Mouse (Mus musculus): ENCODE results near the gene Irf9. TPM values are rescaled to one million over a fixed set of nuclear protein-coding genes. Genes with fewer than 3 reads are reported as not detected.

Gene Irf9
- 12.9 and 16.7 TPM in 2 replicates for total RNA-seq (2021)
- long read RNA-seq, experiment 1, transcript Irf9-202 (9 exons, 2,459 nt) = major isoform, 8 of 14 reads
- long read RNA-seq, experiment 1, partial matches to known transcripts = 1 of 14 reads
- long read RNA-seq, experiment 1, other reads (novel, unspliced or antisense) = 5 of 14 reads
- long read RNA-seq, experiment 2, partial matches to known transcripts = 0 of 4 reads
- long read RNA-seq, experiment 2, other reads (novel, unspliced or antisense) = 1 of 4 reads

- no peak for DNase-seq
Observed at GRCm38 (mm10) chr14:55603271-55603632, at the start of gene Irf9. Gene Irf9 (plus strand): TSS chr14:55603571.

DNA sequence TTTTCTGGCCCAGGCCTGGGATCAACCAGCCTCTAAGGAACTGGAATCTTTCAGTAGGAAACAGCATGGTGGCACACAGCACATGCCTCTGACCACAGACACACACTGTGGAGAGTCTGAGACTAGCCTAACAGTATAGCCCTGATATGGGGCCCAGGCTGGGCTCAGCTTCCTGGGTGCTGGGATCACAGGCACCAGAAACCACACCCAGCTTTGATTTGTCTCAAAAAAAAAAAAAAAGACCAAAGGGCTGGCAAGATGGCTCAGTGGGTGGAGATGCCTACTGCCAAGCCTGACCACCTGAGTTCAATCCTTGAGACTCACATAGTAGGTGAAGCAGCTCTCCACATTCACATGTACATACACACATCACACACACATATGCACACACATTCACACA is 48.7 kb upstream of the Irf9 start:
- no peak for DNase-seq

- no peak for DNase-seq
Observed at GRCm38 (mm10) chr14:55555788-55556187, 47.6 kb upstream of the Irf9 start.

DNA sequence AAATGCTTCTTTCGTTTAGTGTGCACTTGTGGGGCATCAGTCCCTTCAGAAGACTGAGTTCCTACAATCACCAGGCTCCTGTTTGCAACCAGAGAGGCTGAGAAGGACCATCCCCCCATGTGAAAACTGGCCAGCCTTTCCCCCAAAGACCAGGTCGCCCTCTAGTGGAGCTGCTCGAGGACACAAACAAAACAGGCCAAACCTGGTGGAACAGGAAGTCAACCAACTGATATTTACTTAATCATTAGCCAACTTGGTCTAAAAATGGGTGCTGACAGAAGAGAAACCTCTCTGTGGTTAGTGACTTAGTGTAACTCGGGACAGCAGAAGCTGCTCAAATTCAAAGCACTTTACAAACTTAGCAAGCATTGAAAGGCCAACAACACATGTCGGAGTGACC is 46.4 kb upstream of the Irf9 start:
- DNase-seq = peak; percentile 92

DNA sequence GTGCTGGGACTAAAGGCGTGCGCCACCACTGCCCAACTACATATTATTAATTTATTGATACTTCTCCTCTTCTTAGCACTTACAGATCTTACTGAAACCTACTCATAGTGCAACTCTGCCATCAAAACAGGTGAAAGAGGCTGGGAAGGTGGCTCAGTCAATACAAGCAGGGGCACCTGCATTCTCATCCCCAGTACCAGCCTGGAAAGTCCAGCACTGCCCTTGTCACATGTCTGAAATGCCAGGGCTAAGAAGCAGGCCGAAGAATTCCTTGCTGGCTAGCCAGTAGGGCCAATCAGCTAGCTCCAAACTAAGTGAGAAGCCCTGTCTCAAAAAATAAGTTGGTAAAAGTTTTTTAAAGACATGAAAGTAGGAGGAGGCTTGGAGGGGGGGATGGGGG is 45.8 kb upstream of the Irf9 start:
- no peak for DNase-seq

GRCm38 (mm10) chr14:55558740-55559448 is 44.5 kb upstream of the Irf9 start:
- no peak for DNase-seq

- peak; percentile 96 for DNase-seq
Observed at GRCm38 (mm10) chr14:55559799-55560201, 43.6 kb upstream of the Irf9 start, which contains the start of gene Dcaf11. Gene Dcaf11 (plus strand): TSS chr14:55560006.

- DNase-seq = peak; percentile 99
Observed at GRCm38 (mm10) chr14:55560202-55561073, 42.9 kb upstream of the Irf9 start, which contains the start of gene A730061H03Rik. Gene A730061H03Rik (minus strand): TSS chr14:55560406.

- DNase-seq = no peak
Observed at GRCm38 (mm10) chr14:55561860-55562259, 41.5 kb upstream of the Irf9 start.

GRCm38 (mm10) chr14:55563249-55563648 is 40.1 kb upstream of the Irf9 start:
- DNase-seq = no peak

DNA sequence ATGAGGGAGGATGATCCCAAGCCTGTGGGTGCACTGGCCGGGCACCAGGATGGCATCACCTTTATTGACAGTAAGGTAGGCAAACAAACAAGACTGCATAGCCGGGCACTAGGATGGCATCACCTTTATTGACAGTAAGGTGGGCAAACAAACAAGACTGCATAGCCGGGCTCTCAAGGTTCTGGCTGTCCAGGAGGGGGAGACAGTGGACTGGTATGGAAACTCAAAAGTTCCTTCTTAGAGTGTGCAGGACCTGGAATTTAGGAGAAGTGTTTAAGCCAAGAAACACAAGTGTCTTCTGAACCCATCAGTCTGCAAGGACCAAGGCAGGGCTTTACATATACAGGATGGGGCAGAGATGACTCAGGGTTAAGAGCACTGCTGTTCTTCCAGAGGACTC is 37.6 kb upstream of the Irf9 start:
- DNase-seq = no peak

DNA sequence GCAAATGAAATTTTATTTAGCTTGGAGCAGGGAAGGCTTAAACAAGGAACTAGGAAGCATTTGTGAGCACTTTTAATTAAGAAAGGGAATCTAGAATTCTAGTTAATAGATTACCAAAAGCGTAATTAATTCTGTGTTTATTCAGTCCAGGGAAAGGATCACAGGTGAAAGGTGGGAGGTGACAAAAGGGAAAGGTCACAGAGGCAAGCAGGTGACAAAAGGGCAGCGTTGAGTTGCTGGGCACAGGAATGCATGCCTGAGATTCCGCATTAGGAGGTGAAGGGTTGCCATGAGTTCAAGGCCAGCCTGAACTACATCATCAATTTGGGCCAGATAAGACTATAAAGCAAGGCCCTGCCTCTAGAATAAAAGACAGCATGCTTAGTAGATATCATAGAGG is 35.9 kb upstream of the Irf9 start:
- no peak for DNase-seq

GRCm38 (mm10) chr14:55570588-55570987 is 32.8 kb upstream of the Irf9 start:
- no peak for DNase-seq

DNA sequence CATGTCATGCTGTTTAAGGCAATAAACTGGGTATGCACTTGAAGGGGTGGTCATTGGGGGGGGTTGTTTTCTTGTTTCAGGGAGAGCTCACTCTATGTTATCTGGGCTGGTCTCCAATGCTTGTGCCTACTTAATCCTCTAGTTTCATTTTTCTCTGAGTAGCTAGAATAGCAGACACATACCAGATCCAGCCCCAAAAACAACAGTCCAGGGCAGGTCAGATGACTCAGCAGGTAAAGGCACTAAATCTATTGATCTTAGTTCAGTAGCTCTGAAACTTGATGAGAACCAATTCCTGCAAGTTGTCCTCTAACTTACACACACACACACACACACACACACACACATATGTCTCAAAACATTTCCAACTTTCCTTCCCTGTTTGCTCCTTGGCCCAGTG is 31.6 kb upstream of the Irf9 start:
- no peak for DNase-seq

DNA sequence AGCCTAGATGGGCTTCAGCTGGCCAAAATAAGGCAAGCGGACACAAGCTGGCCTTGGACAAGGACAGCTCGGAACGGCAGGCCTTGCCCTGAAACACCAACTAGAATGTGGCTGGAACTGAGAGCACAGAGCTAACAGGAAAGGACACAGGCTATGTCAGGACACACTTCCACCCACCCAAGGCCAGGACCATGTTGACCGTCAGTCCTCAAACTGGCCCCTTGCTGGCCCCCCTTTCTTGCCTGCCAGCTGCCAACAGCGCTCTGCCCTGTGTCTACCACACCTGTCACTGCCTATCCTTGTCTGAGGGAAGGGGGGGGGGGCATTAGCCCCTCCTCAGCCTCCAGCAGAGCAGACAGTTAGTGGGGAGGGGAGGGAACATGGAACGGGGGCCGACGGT is 28.1 kb upstream of the Irf9 start, which contains the start of gene Fitm1:
Gene Fitm1 (plus strand): TSS at position 316 of the 400 bp plus-strand sequence.
- DNase-seq = peak; percentile 50

GRCm38 (mm10) chr14:55575711-55576110 is 27.7 kb upstream of the Irf9 start:
- no peak for DNase-seq

- DNase-seq = no peak
Observed at GRCm38 (mm10) chr14:55576376-55576775, 27.0 kb upstream of the Irf9 start.

- peak; percentile 92 for DNase-seq
Observed at GRCm38 (mm10) chr14:55577871-55578667, 25.3 kb upstream of the Irf9 start, which contains the start of gene Psme1. Gene Psme1 (plus strand): TSS chr14:55578123.

DNA sequence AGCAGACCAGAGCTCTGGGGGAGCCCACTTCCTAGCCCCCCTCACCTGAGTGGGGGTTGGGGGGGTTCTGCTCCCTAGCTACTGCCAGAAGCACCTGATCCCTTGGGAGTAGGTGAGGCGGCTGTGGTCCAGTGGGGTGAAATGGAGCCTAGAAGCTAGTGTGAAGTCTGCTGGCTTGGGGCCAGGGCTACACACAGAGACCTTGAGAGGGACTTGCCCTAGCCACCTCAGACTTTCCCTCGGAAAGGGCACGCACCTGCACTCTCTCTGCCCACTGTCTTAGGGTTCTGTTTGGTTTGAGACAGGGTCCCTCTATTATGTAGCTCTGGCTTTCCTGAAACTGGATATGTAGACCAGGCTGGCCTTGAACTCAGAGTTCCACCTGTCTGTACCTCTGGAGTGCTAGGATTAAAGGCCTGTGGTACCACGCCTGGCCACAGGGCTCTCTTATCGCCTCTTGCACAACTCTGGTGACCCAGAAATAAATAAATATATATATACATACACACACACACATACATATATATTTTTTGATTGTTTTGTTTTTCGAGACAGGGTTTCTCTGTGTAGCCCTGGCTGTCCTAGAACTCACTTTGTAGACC is 24.6 kb upstream of the Irf9 start:
- peak; percentile 87 for DNase-seq

DNA sequence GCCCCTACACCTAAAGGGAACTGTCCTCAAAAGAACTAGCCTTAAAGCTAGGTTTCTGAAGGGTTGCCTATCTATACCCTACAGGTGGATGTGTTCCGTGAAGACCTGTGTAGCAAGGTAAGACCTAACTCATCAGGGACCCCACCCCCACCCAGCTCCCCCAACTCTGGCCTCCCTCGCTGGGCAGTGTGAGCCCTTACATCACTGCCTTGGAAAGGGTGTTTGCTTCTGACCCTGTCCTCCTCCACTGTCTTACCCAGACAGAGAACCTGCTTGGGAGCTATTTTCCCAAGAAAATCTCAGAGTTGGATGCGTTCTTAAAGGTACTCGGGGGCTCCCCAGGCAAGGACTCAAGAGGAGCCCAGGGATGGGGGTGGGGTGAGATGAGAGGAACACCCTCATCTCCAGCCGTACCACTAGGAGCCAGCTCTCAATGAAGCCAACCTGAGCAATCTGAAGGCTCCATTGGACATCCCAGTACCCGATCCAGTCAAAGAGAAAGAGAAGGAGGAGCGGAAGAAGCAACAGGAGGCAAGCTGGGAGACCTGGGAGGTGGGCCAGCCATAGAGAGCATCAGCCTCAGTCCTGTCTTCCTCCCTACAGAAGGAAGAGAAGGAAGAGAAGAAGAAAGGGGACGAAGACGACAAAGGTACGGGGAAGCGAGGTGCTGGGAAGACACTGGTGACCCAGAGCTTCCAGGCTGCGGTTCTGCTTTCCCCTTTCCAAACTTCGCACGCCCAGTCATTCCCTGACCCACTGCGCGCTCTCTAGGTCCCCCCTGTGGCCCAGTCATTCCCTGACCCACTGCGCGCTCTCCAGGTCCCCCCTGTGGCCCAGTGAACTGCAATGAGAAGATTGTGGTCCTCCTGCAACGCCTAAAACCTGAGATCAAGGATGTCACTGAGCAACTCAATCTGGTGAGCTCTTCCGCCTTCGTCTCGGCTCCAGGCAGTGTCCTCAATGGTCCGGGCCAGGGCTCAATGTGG is 23.6 kb upstream of the Irf9 start:
- DNase-seq = no peak

Data from adrenal gland, postnatal 14 days (tissue).